Mouse (Mus musculus) embryonic facial prominence, embryonic 11.5 days (tissue): ENCODE results near the gene Olfr123. TPM values are rescaled to one million over a fixed set of nuclear protein-coding genes. Genes with fewer than 3 reads are reported as not detected.

Experiments
- ATAC-seq: fragments of 200-750 bp; cut with Nextera tagmentation; replicated peaks from 2 replicates; pipeline ENCODE4 v1.8.0; 2017; ENCODE audit warnings: low read depth; ENCODE audit not compliant: insufficient number of reproducible peaks, low FRiP score, low TSS enrichment
- DNase-seq: peaks from one replicate; pipeline ENCODE4 v3.0.0-alpha.2; 2015; ENCODE audit warnings: low spot score
- H3K27ac ChIP-seq: fragments of 300-500 bp; sonication (generic); replicated peaks from 2 replicates; pipeline ENCODE4 v1.5.1; 2014; ENCODE audit warnings: mild to moderate bottlenecking, low read depth, low read length, control low read depth
- H3K27me3 ChIP-seq: fragments of 300-500 bp; sonication (generic); 2 replicates; pipeline ENCODE4 v1.6.1; 2014; ENCODE audit warnings: mild to moderate bottlenecking, low read length, moderate library complexity, mixed read lengths; ENCODE audit not compliant: control insufficient read depth, insufficient read depth
- H3K36me3 ChIP-seq: fragments of 300-500 bp; sonication (generic); replicated peaks from 2 replicates; pipeline ENCODE4 v1.6.1; 2014; ENCODE audit warnings: low read depth, mild to moderate bottlenecking, low read length, moderate library complexity, mixed read lengths; ENCODE audit not compliant: control insufficient read depth, insufficient read depth
- H3K4me1 ChIP-seq: fragments of 300-500 bp; sonication (generic); 2 replicates; pipeline ENCODE4 v1.6.1; 2014; ENCODE audit warnings: low read length, mixed read lengths; ENCODE audit not compliant: control insufficient read depth, insufficient read depth
- H3K4me2 ChIP-seq: fragments of 300-500 bp; sonication (generic); 2 replicates; pipeline ENCODE4 v1.6.1; 2014; ENCODE audit warnings: low read depth, mild to moderate bottlenecking, control low read depth, low read length, moderate library complexity
- H3K4me3 ChIP-seq: fragments of 300-500 bp; sonication (generic); 2 replicates; pipeline ENCODE4 v1.5.1; 2014; ENCODE audit warnings: low read depth, low read length, control low read depth
- H3K9ac ChIP-seq: fragments of 300-500 bp; sonication (generic); replicated peaks from 2 replicates; pipeline ENCODE4 v1.6.1; 2014; ENCODE audit warnings: mild to moderate bottlenecking, control low read depth, low read length
- H3K9me3 ChIP-seq: fragments of 300-500 bp; sonication (generic); replicated peaks from 2 replicates; pipeline ENCODE4 v1.6.1; 2016; ENCODE audit warnings: mild to moderate bottlenecking, low read length, inconsistent platforms, mixed read lengths; ENCODE audit not compliant: control insufficient read depth
- WGBS: fragments of 180-500 bp; shearing (Covaris S2); extraction: QIAGEN DNeasy Blood & Tissue Kit; methylation state at CpG from one replicate; pipeline ENCODE4 v1.1.7; 2014; 5-methylcytosine and 5-hydroxymethylcytosine counted together
- polyA plus RNA-seq: library from polyadenylated mRNA; unstranded; fragments of >200 nt; fragmentation: Nextera tagmentation; extraction: Ambion mirVana; gene quantifications from 2 replicates; pipeline ENCODE4 v1.2.1, GENCODE M21; 2014

Gene Olfr123
- not detected in 2 replicates for polyA plus RNA-seq

GRCm38 (mm10) chr17:37793229-37793628 lies at the start of gene Olfr123:
TSS of gene Olfr123 (plus strand) at chr17:37793529.
- no peak for ATAC-seq
- no peak within 1 kb of the TSS for H3K27ac ChIP-seq
- no peak within 1 kb of the TSS for H3K4me3 ChIP-seq
- H3K4me2 ChIP-seq: no peak within 1 kb of the TSS
- H3K9me3 ChIP-seq: no peaks in the 10 kb centered on the region
- 86% methylated on average over 2 of the region's 2 CpGs for WGBS
- H3K27me3 ChIP-seq: no peaks in the 10 kb centered on the region
- H3K36me3 ChIP-seq: no peaks in the 10 kb centered on the region
- no peaks in the 10 kb centered on the region for H3K4me1 ChIP-seq
- H3K9ac ChIP-seq: no peak within 1 kb of the TSS
- DNase-seq: no peak

GRCm38 (mm10) chr17:37768307-37768706 lies 25.0 kb upstream of the Olfr123 start, which contains the start of gene Olfr122:
TSS of gene Olfr122 (plus strand) at chr17:37768607.
- H3K9ac ChIP-seq: no peak within 1 kb of the TSS
- no peaks in the 10 kb centered on the region for H3K9me3 ChIP-seq
- ATAC-seq (no peak), DNase-seq (no peak)
- H3K4me1 ChIP-seq: no peaks in the 10 kb centered on the region
- H3K4me3 ChIP-seq: no peak within 1 kb of the TSS
- no peaks in the 10 kb centered on the region for H3K27me3 ChIP-seq
- no peak within 1 kb of the TSS for H3K4me2 ChIP-seq
- no peak within 1 kb of the TSS for H3K27ac ChIP-seq
- WGBS: 77% methylated on average over 4 of the region's 4 CpGs
- H3K36me3 ChIP-seq: no peaks in the 10 kb centered on the region

- Histone ChIP-seq H3K27ac (no peak within 1 kb of the TSS), H3K4me2 (no peak within 1 kb of the TSS), H3K4me3 (no peak within 1 kb of the TSS), H3K9ac (no peak within 1 kb of the TSS), H3K9me3 (no peaks in the 10 kb centered on the region), H3K4me1 (no peaks in the 10 kb centered on the region), H3K36me3 (no peaks in the 10 kb centered on the region), H3K27me3 (no peaks in the 10 kb centered on the region)
- DNase-seq (no peak), ATAC-seq (no peak)
- 83% methylated on average over 3 of the region's 3 CpGs for WGBS
Observed at GRCm38 (mm10) chr17:37799588-37799987, 6.3 kb downstream of the Olfr123 start, which contains the start of gene Olfr124. TSS of gene Olfr124 (plus strand) at chr17:37799888.

GRCm38 (mm10) chr17:37832649-37833048 lies 39.3 kb downstream of the Olfr123 start, which contains the start of gene Olfr125:
TSS of gene Olfr125 (plus strand) at chr17:37832949.
- no peak within 1 kb of the TSS for H3K27ac ChIP-seq
- H3K9me3 ChIP-seq: no peaks in the 10 kb centered on the region
- no peaks in the 10 kb centered on the region for H3K27me3 ChIP-seq
- no peak within 1 kb of the TSS for H3K4me2 ChIP-seq
- no peak for ATAC-seq
- H3K36me3 ChIP-seq: no peaks in the 10 kb centered on the region
- DNase-seq: no peak
- H3K9ac ChIP-seq: no peak within 1 kb of the TSS
- no peak within 1 kb of the TSS for H3K4me3 ChIP-seq
- no peaks in the 10 kb centered on the region for H3K4me1 ChIP-seq

GRCm38 (mm10) chr17:37847183-37847582 lies 53.9 kb downstream of the Olfr123 start, which contains the start of gene Olfr126:
TSS of gene Olfr126 (plus strand) at chr17:37847483.
- no peak within 1 kb of the TSS for H3K9ac ChIP-seq
- no peaks in the 10 kb centered on the region for H3K27me3 ChIP-seq
- H3K9me3 ChIP-seq: no peaks in the 10 kb centered on the region
- no peaks in the 10 kb centered on the region for H3K36me3 ChIP-seq
- no peak for ATAC-seq
- no peaks in the 10 kb centered on the region for H3K4me1 ChIP-seq
- no peak within 1 kb of the TSS for H3K27ac ChIP-seq
- DNase-seq: no peak
- no peak within 1 kb of the TSS for H3K4me3 ChIP-seq
- H3K4me2 ChIP-seq: no peak within 1 kb of the TSS

Other genes starting within 250 kb of the Olfr123 start
- not detected in 2 replicates for gene Olfr112, start 224.1 kb upstream of the Olfr123 start, polyA plus RNA-seq
- gene Olfr113, start 215.9 kb upstream of the Olfr123 start, polyA plus RNA-seq: not detected in 2 replicates
- gene Olfr114, start 200.8 kb upstream of the Olfr123 start, polyA plus RNA-seq: not detected in 2 replicates
- gene Olfr115, start 166.4 kb upstream of the Olfr123 start, polyA plus RNA-seq: not detected in 2 replicates
- gene Olfr116, start 166.3 kb upstream of the Olfr123 start, polyA plus RNA-seq: not detected in 2 replicates
- not detected in 2 replicates for gene Olfr117, start 129.7 kb upstream of the Olfr123 start, polyA plus RNA-seq
- not detected in 2 replicates for gene Olfr118, start 126.5 kb upstream of the Olfr123 start, polyA plus RNA-seq
- gene Olfr119, start 97.0 kb upstream of the Olfr123 start, polyA plus RNA-seq: not detected in 2 replicates
- gene Olfr120, start 71.7 kb upstream of the Olfr123 start, polyA plus RNA-seq: not detected in 2 replicates
- not detected in 2 replicates for gene Olfr121, start 44.7 kb upstream of the Olfr123 start, polyA plus RNA-seq
- gene Olfr122, start 24.9 kb upstream of the Olfr123 start, polyA plus RNA-seq: not detected in 2 replicates
- not detected in 2 replicates for gene Olfr124, start 6.4 kb downstream of the Olfr123 start, polyA plus RNA-seq
- gene Olfr125, start 39.4 kb downstream of the Olfr123 start, polyA plus RNA-seq: not detected in 2 replicates
- gene Olfr126, start 54.0 kb downstream of the Olfr123 start, polyA plus RNA-seq: not detected in 2 replicates
- not detected in 2 replicates for gene Olfr127, start 106.9 kb downstream of the Olfr123 start, polyA plus RNA-seq
- gene Olfr128, start 127.0 kb downstream of the Olfr123 start, polyA plus RNA-seq: not detected in 2 replicates
- not detected in 2 replicates for gene Olfr761, start 159.6 kb downstream of the Olfr123 start, polyA plus RNA-seq